Mouse (Mus musculus) testis, adult 2 months (tissue): ENCODE results near the gene Zfp781. TPM values are rescaled to one million over a fixed set of nuclear protein-coding genes. Genes with fewer than 3 reads are reported as not detected.
A peak's percentile ranks its signal among the peaks of the same experiment; 100 is the strongest.
"Not testable (repeated sequence)": the region's sequence is repeated elsewhere in the genome, so short reads cannot be mapped to it uniquely, and the experiment has no call there.

Experiments used
- H3K27ac ChIP-seq: fragments of 200-500 bp; 2 replicates; pipeline ENCODE4 v1.5.1; 2012; ENCODE audit warnings: low read depth, low read length; ENCODE audit not compliant: control insufficient read depth, insufficient read depth
- H3K27me3 ChIP-seq: fragments of 200-500 bp; 2 replicates; pipeline ENCODE4 v1.6.1; 2012; ENCODE audit warnings: mild to moderate bottlenecking, low read length, moderate library complexity; ENCODE audit not compliant: control insufficient read depth, insufficient read depth
- H3K36me3 ChIP-seq: fragments of 200-500 bp; 2 replicates; pipeline ENCODE4 v1.6.1; 2012; ENCODE audit warnings: mild to moderate bottlenecking, low read length; ENCODE audit not compliant: control insufficient read depth, insufficient read depth
- H3K4me1 ChIP-seq: fragments of 200-500 bp; 2 replicates; pipeline ENCODE4 v1.6.1; 2012; ENCODE audit warnings: low read length; ENCODE audit not compliant: control insufficient read depth, insufficient read depth
- H3K4me3 ChIP-seq: fragments of 200-500 bp; 2 replicates; pipeline ENCODE4 v1.5.1; 2012; ENCODE audit warnings: low read depth, mild to moderate bottlenecking, low read length, moderate library complexity, mixed read lengths; ENCODE audit not compliant: control insufficient read depth
- polyA plus RNA-seq: library from polyadenylated mRNA; depleted of rRNA; stranded (reverse); fragments of >200 nt; gene quantifications from 2 replicates; pipeline ENCODE4 v1.2.3, GENCODE M21; 2012; rRNA removed

Gene Zfp781
- 0.08 TPM in 1 of 2 replicates, not detected in the other for polyA plus RNA-seq

- not testable (repeated sequence) for H3K36me3 ChIP-seq, H3K27me3 ChIP-seq, H3K27ac ChIP-seq, H3K4me3 ChIP-seq, H3K4me1 ChIP-seq
Observed at GRCm38 (mm10) chr10:81929842-81930743, at the start of gene Zfp781. Gene Zfp781 (minus strand): TSS chr10:81930480.

GRCm38 (mm10) chr10:81978365-81979003, 48.2 kb upstream of the Zfp781 start:
- not testable (repeated sequence) for H3K36me3 ChIP-seq

GRCm38 (mm10) chr10:81930744-81931118, 451 bp upstream of the Zfp781 start:
- H3K36me3 ChIP-seq, H3K4me1 ChIP-seq, H3K27ac ChIP-seq, H3K27me3 ChIP-seq, H3K4me3 ChIP-seq: not testable (repeated sequence)

More at GRCm38 (mm10) chr10:81978365-81979003, 48.2 kb upstream of the Zfp781 start:
- not testable (repeated sequence) for H3K27ac ChIP-seq, H3K27me3 ChIP-seq, H3K4me1 ChIP-seq, H3K4me3 ChIP-seq

DNA sequence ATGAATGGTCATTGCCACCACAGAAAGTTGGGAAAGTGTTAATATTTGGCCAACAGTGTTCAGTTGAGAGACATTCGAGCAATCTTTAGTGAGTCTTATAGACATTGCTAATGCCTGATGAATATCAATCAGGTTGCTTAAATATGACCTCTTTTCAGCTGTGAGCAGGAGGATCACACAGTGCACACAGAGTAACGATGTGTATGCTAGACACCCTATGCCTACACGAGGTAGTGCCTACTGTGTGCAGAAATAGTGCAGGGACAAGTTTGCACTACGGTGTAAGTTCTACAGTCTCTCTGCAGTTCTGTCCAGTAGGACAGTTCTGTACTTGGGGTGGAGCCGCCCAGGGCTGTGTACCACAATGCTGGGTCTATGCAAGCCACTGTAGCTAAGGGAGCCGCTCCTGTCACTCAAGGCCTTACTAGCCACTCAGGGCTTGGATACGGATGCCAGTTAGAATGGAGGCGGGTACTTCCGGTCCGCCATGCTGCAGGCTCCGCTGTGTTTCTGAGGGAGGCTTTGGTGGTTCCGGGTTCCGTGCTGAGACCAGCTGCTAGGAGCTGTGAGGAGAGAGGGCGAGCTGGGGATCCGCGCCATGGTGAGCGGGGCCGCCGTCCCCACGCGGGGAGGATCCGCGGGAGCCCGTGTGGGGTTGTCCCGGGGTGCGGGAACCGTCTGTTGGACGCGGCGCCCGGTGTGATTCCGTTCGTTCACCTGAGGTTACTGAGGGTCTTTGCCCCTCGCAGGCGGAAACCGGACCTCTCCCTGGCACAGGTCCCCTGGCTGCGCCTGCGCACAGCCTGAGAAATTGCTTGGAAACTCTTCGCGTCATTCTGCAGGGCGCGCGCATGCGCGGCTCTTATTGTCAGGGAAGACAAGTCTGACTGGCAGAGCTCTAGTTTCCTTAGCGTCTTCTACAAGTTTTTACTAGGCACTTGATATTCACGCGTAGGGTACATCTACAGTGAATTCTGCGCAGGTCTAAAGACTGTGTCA, 66.6 kb downstream of the Zfp781 start, which contains the start of gene Gm32687:
Gene Gm32687 (plus strand): TSS at position 526 of the 999 bp plus-strand sequence.
- H3K36me3 ChIP-seq, H3K4me1 ChIP-seq, H3K27me3 ChIP-seq, H3K27ac ChIP-seq: not testable (repeated sequence)
- H3K4me3 ChIP-seq: peak within 1 kb of the TSS; percentile 29; the same call in 1 of the 2 replicates

Other genes starting within 250 kb of the Zfp781 start
- 0.79 and 1.9 TPM in 2 replicates for gene Zfp433, start 225.7 kb downstream of the Zfp781 start, polyA plus RNA-seq
- 0.91 and 1.2 TPM in 2 replicates for gene Gm3055, start 159.3 kb downstream of the Zfp781 start, polyA plus RNA-seq
- gene Gm4767, start 118.3 kb downstream of the Zfp781 start, polyA plus RNA-seq: 0.11 TPM in 1 of 2 replicates, not detected in the other
- 0.53 and 0.65 TPM in 2 replicates for gene Gm32687, start 66.5 kb downstream of the Zfp781 start, polyA plus RNA-seq
- 0.20 and 0.40 TPM in 2 replicates for gene Zfp873, start 117.6 kb upstream of the Zfp781 start, polyA plus RNA-seq
- gene BC024063, start 152.9 kb upstream of the Zfp781 start, polyA plus RNA-seq: 0.41 and 0.43 TPM in 2 replicates
- gene AU041133, start 197.5 kb upstream of the Zfp781 start, polyA plus RNA-seq: 0.16 and 0.28 TPM in 2 replicates